Mouse (Mus musculus): ENCODE measurements around the gene Prkar2b.

- TF ChIP-seq POLR2A (IDR thresholded peaks at IDR 0.05; ENCODE audit: control insufficient read depth, extremely low read depth, insufficient read depth, low read length, poor library complexity) (no peak), CTCF (IDR thresholded peaks at IDR 0.05; ENCODE audit: borderline replicate concordance, control insufficient read depth, extremely low read depth, insufficient read depth, low read length, poor library complexity) (no peak)
These were observed 27.6 kb downstream of the Prkar2b start for GRCm38 (mm10) chr12:32033536-32033935.
